12 mouse cellular contexts compared by ENCODE assay signal in the genomic region with DNA sequence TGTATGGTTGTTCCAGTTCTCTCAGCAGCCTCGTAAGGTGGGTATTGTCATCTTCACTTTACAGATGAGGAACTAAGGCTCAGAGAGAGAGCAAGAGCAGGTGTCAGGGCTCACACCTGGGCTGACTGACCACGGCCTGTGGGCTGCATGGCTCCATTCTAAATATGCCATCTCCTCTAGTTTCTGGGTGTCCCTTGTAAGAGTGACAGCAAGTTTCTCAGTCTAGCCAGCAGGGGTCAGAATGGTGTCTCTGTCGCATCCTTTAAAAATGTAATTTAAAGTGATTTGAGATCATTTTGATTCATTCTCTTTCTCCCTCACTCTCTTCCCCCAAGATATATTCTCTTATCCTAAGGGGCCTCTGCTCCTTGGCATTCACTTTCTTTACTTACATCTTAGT. TPM values are rescaled to one million over a fixed set of nuclear protein-coding genes. Genes with fewer than 3 reads are reported as not detected.
DNase-seq lines count a peak whose midpoint lies in the region; ATAC-seq and TF ChIP-seq lines count a peak whose summit lies in the region.
"Had no signal": no experiment of that assay in that cellular context is flagged by ENCODE, and none has a peak within 500 bp of the region (broad histone marks: within the 10 kb centered on the region; RNA-seq: fewer than 3 reads in every experiment).

No protein-coding gene starts in this region.

- DNase-seq in cerebellum, postnatal 10 days: peak; percentile 31 to 39
- peak in 1 of 2 experiments; percentile 25 for DNase-seq in layer of hippocampus, adult 2 months (ENCODE audit: low spot score in 2 of 2)
- DNase-seq in layer of hippocampus, postnatal 25 days (ENCODE audit: extremely low spot score in 1 of 2, low spot score in 1 of 2): no peak
- peak; percentile 28 to 50 for DNase-seq in B cell, adult 2 months
- DNase-seq in induced T-regulatory cell, adult 2 months (ENCODE audit: low read depth): peak; percentile 59
- no peak for DNase-seq in spleen, adult 12 weeks (ENCODE audit: low spot score)
- no peak for DNase-seq in left cerebral cortex, adult 8-10 months (ENCODE audit: low spot score in 2 of 2)
- DNase-seq: kidney, postnatal 25 days had no signal

- no peak overlapping the region for H3K27ac ChIP-seq in layer of hippocampus, adult 2 months
- H3K27ac ChIP-seq: embryonic facial prominence, embryonic 13.5 days; limb, embryonic 13.5 days; midbrain, embryonic 12.5 days had no signal

- no peak for ATAC-seq in cerebellum, adult (ENCODE audit: insufficient number of reproducible peaks, low FRiP score, low TSS enrichment)

- peak; percentile 83 for TF ChIP-seq CTCF in layer of hippocampus, adult 2 months (conservative IDR thresholded peaks at IDR 0.05)

- no peak overlapping the region for H3K4me3 ChIP-seq in layer of hippocampus, adult 2 months
- H3K4me3 ChIP-seq: embryonic facial prominence, embryonic 13.5 days; limb, embryonic 13.5 days; midbrain, embryonic 12.5 days had no signal

RNA-seq across cellular contexts. Expression of a gene that starts 47.6 kb away (rescaled TPM):
- total RNA-seq in layer of hippocampus, adult 2 months (2021): 10 to 100 TPM; 64.9 to 68.3 TPM
- 10 to 100 TPM; 67.6 to 70.0 TPM for total RNA-seq in layer of hippocampus, postnatal 25 days (2021)
- 10 to 100 TPM; 60.9 to 68.8 (median 63.9) TPM for total RNA-seq in left cerebral cortex, adult 8-10 months (2022)

RNA-seq across cellular contexts. Expression of a gene that starts 51.7 kb away (rescaled TPM):
- 10 to 100 TPM; 60.9 to 65.0 TPM for total RNA-seq in layer of hippocampus, adult 2 months (2021)
- total RNA-seq in layer of hippocampus, postnatal 25 days (2021): 10 to 100 TPM; 56.8 to 63.4 TPM
- 10 to 100 TPM; 50.3 to 65.1 (median 57.8) TPM for total RNA-seq in left cerebral cortex, adult 8-10 months (2022)

Comparison
In these comparisons a context has a peak if more than half of its experiments do, and no peak if none do; other contexts are left out.
1. DNase-seq: peak in cerebellum, postnatal 10 days (2 of 2), B cell, adult 2 months (2 of 2) and induced T-regulatory cell, adult 2 months (single experiment); none in layer of hippocampus, postnatal 25 days (0 of 2), spleen, adult 12 weeks (single experiment) and left cerebral cortex, adult 8-10 months (0 of 2).